ENCODE assay signal across 8 mouse cellular contexts in genomic region chr15:102471295-102471645, GRCm38 (mm10). TPM values are rescaled to one million over a fixed set of nuclear protein-coding genes. Genes with fewer than 3 reads are reported as not detected.
A peak's percentile ranks its signal among the peaks of the same experiment; 100 is the strongest.
DNase-seq lines count a peak whose midpoint lies in the region; ATAC-seq and TF ChIP-seq lines count a peak whose summit lies in the region.

No protein-coding gene starts in this region.

- WGBS in heart, embryonic 12.5 days = 0% methylated on average over 10 of the region's 10 CpGs
- WGBS in heart, postnatal 0 days = 1% methylated on average over 10 of the region's 10 CpGs
- under 1% methylated on average over 10 of the region's 10 CpGs for WGBS in midbrain, embryonic 10.5 days

- H3K36me3 ChIP-seq in heart, embryonic 12.5 days = peaks cover 27% of the 10 kb centered on the region
- H3K36me3 ChIP-seq in heart, postnatal 0 days (replicated peaks; ENCODE audit: control insufficient read depth, insufficient read depth, low read length) = peaks cover 28% of the 10 kb centered on the region
- H3K36me3 ChIP-seq in midbrain, embryonic 10.5 days = peaks cover 44% of the 10 kb centered on the region

- H3K27me3 ChIP-seq in heart, embryonic 12.5 days (replicated peaks) = no peaks in the 10 kb centered on the region
- no peaks in the 10 kb centered on the region for H3K27me3 ChIP-seq in heart, postnatal 0 days (ENCODE audit: control insufficient read depth, insufficient read depth, low read length)
- no peaks in the 10 kb centered on the region for H3K27me3 ChIP-seq in midbrain, embryonic 10.5 days (ENCODE audit: low read depth, poor library complexity, severe bottlenecking)

- intact Hi-C loops in left cerebral cortex, postnatal 36 days (cut with DNase I) = no loop called here

- peak overlapping the region; percentile 98 for H3K9ac ChIP-seq in heart, embryonic 12.5 days
- H3K9ac ChIP-seq in heart, postnatal 0 days (replicated peaks; ENCODE audit: low read depth, low read length) = peak overlapping the region; percentile 93

- H3K4me2 ChIP-seq in heart, embryonic 12.5 days = peak overlapping the region; percentile 62
- H3K4me2 ChIP-seq in heart, postnatal 0 days (ENCODE audit: low read depth, low read length) = peak overlapping the region; percentile 64

- peaks cover 6% of the 10 kb centered on the region; the same call in 1 of the 2 replicates for H3K4me1 ChIP-seq in heart, embryonic 12.5 days (replicated peaks)
- peaks cover 14% of the 10 kb centered on the region for H3K4me1 ChIP-seq in heart, postnatal 0 days (ENCODE audit: control insufficient read depth, insufficient read depth)
- peaks cover 20% of the 10 kb centered on the region for H3K4me1 ChIP-seq in midbrain, embryonic 10.5 days

- peak overlapping the region; percentile 81 for H3K4me3 ChIP-seq in heart, embryonic 12.5 days
- H3K4me3 ChIP-seq in heart, postnatal 0 days (ENCODE audit: low read depth, low read length) = peak overlapping the region; percentile 87
- H3K4me3 ChIP-seq in midbrain, embryonic 10.5 days = peak overlapping the region; percentile 86

- no peaks in the 10 kb centered on the region for H3K9me3 ChIP-seq in heart, embryonic 12.5 days (replicated peaks)
- no peaks in the 10 kb centered on the region for H3K9me3 ChIP-seq in heart, postnatal 0 days (replicated peaks; ENCODE audit: control insufficient read depth, low read length)
- H3K9me3 ChIP-seq in midbrain, embryonic 10.5 days (replicated peaks) = no peaks in the 10 kb centered on the region

- no peak for TF ChIP-seq CTCF in heart, postnatal 0 days (IDR thresholded peaks at IDR 0.05; ENCODE audit: low read depth)

- no peak for TF ChIP-seq EP300 in heart, postnatal 0 days (IDR thresholded peaks at IDR 0.05; ENCODE audit: low read depth)

- no peak for DNase-seq in heart, postnatal 4 days
- peak; percentile 46 for DNase-seq in MEL-GATA-1-ER (ENCODE audit: extremely low read depth, low read depth)
- DNase-seq in heart, postnatal 0 days (ENCODE audit: low spot score) = peak; percentile 74
- no peak for DNase-seq in midbrain, embryonic 10.5 days (ENCODE audit: low spot score)
- DNase-seq in adrenal gland, adult 2 months = no peak
- DNase-seq in left cerebral cortex, adult 9 months (ENCODE audit: low spot score in 2 of 2) = no peak
- DNase-seq in left cerebral cortex, postnatal 36 days (ENCODE audit: low spot score in 2 of 2) = no peak

- H3K27ac ChIP-seq in heart, embryonic 12.5 days (ENCODE audit: poor library complexity, severe bottlenecking) = peak overlapping the region; percentile 99
- peak overlapping the region; percentile 96 for H3K27ac ChIP-seq in heart, postnatal 0 days (ENCODE audit: low read depth)
- H3K27ac ChIP-seq in midbrain, embryonic 10.5 days (replicated peaks) = peak overlapping the region; percentile 99

- ATAC-seq in heart, embryonic 12.5 days (ENCODE audit: insufficient number of reproducible peaks, low FRiP score) = no peak
- ATAC-seq in heart, postnatal 0 days (ENCODE audit: insufficient read depth, low read depth) = 0 out of 2 replicates have a peak, but pooled peaks have one; percentile 3

RNA-seq across cellular contexts. Expression of gene Pcbp2, which starts 0.9 kb away (rescaled TPM):
- polyA plus RNA-seq in heart, embryonic 12.5 days (2016; fragmentation: Nextera tagmentation; extraction: Ambion mirVana) = 134 and 142 TPM in 2 replicates
- total RNA-seq in heart, postnatal 4 days (2021) = 100 to 1,000 TPM; 703 to 721 TPM
- total RNA-seq in heart, postnatal 0 days (2014; rRNA removed; ENCODE audit: low replicate concordance) = 180 and 221 TPM in 2 replicates
- polyA plus RNA-seq in heart, postnatal 0 days (2015; fragmentation: Nextera tagmentation; extraction: Ambion mirVana) = 118 and 121 TPM in 2 replicates
- polyA plus RNA-seq in midbrain, embryonic 10.5 days (2016; fragmentation: Nextera tagmentation; extraction: Ambion mirVana) = 194 and 201 TPM in 2 replicates
- total RNA-seq in adrenal gland, adult 2 months (2021) = 100 to 1,000 TPM; 641 to 760 TPM
- polyA plus RNA-seq in adrenal gland, adult 2 months (2012; rRNA removed) = 388 and 545 TPM in 2 replicates
- 100 to 1,000 TPM; 467 to 505 TPM for total RNA-seq in left cerebral cortex, postnatal 36 days (2021)

RNA-seq across cellular contexts. Expression of gene Prr13, which starts 12.4 kb away (rescaled TPM):
- polyA plus RNA-seq in heart, embryonic 12.5 days (2016; fragmentation: Nextera tagmentation; extraction: Ambion mirVana) = 116 and 119 TPM in 2 replicates
- total RNA-seq in heart, postnatal 4 days (2021) = 10 to 100 TPM; 26.4 to 28.0 TPM
- total RNA-seq in heart, postnatal 0 days (2014; rRNA removed; ENCODE audit: low replicate concordance) = 16.8 and 25.7 TPM in 2 replicates
- 71.4 and 73.4 TPM in 2 replicates for polyA plus RNA-seq in heart, postnatal 0 days (2015; fragmentation: Nextera tagmentation; extraction: Ambion mirVana)
- 75.7 and 82.3 TPM in 2 replicates for polyA plus RNA-seq in midbrain, embryonic 10.5 days (2016; fragmentation: Nextera tagmentation; extraction: Ambion mirVana)
- 100 to 1,000 TPM; 105 to 197 TPM for total RNA-seq in adrenal gland, adult 2 months (2021)
- 213 and 313 TPM in 2 replicates for polyA plus RNA-seq in adrenal gland, adult 2 months (2012; rRNA removed)
- 10 to 100 TPM; 41.4 to 43.2 TPM for total RNA-seq in left cerebral cortex, postnatal 36 days (2021)

RNA-seq across cellular contexts. Expression of gene Amhr2, which starts 26.1 kb away (rescaled TPM):
- polyA plus RNA-seq in heart, embryonic 12.5 days (2016; fragmentation: Nextera tagmentation; extraction: Ambion mirVana) = 0.38 and 0.71 TPM in 2 replicates
- 1 to 10 TPM in 1 of 2 experiments, under 1 TPM in 1; 0.77 to 1.6 TPM for total RNA-seq in heart, postnatal 4 days (2021)
- 0.19 and 0.81 TPM in 2 replicates for total RNA-seq in heart, postnatal 0 days (2014; rRNA removed; ENCODE audit: low replicate concordance)
- polyA plus RNA-seq in heart, postnatal 0 days (2015; fragmentation: Nextera tagmentation; extraction: Ambion mirVana) = 0.75 and 1.9 TPM in 2 replicates
- polyA plus RNA-seq in midbrain, embryonic 10.5 days (2016; fragmentation: Nextera tagmentation; extraction: Ambion mirVana) = 0.10 and 0.50 TPM in 2 replicates
- 1 to 10 TPM; 1.0 to 1.6 TPM for total RNA-seq in adrenal gland, adult 2 months (2021)
- polyA plus RNA-seq in adrenal gland, adult 2 months (2012; rRNA removed) = 1.3 and 2.5 TPM in 2 replicates
- 1 to 10 TPM in 1 of 2 experiments, under 1 TPM in 1; 0.99 to 2.3 TPM for total RNA-seq in left cerebral cortex, postnatal 36 days (2021)

RNA-seq across cellular contexts. Expression of gene Gm10337, which starts 32.3 kb away (rescaled TPM):
- not detected in 2 replicates for polyA plus RNA-seq in heart, embryonic 12.5 days (2016; fragmentation: Nextera tagmentation; extraction: Ambion mirVana)
- 1 to 10 TPM in 1 of 2 experiments, not detected in 1; 7.3 TPM for total RNA-seq in heart, postnatal 4 days (2021)
- total RNA-seq in heart, postnatal 0 days (2014; rRNA removed; ENCODE audit: low replicate concordance) = not detected in 2 replicates
- not detected in 2 replicates for polyA plus RNA-seq in heart, postnatal 0 days (2015; fragmentation: Nextera tagmentation; extraction: Ambion mirVana)
- 3.5 TPM in 1 of 2 replicates, not detected in the other for polyA plus RNA-seq in midbrain, embryonic 10.5 days (2016; fragmentation: Nextera tagmentation; extraction: Ambion mirVana)
- total RNA-seq in adrenal gland, adult 2 months (2021) = not detected
- not detected in 2 replicates for polyA plus RNA-seq in adrenal gland, adult 2 months (2012; rRNA removed)
- not detected for total RNA-seq in left cerebral cortex, postnatal 36 days (2021)

RNA-seq across cellular contexts. Expression of gene Map3k12, which starts 45.6 kb away (rescaled TPM):
- polyA plus RNA-seq in heart, embryonic 12.5 days (2016; fragmentation: Nextera tagmentation; extraction: Ambion mirVana) = 14.7 and 17.3 TPM in 2 replicates
- 1 to 10 TPM; 5.4 to 6.1 TPM for total RNA-seq in heart, postnatal 4 days (2021)
- total RNA-seq in heart, postnatal 0 days (2014; rRNA removed; ENCODE audit: low replicate concordance) = 4.7 and 6.1 TPM in 2 replicates
- polyA plus RNA-seq in heart, postnatal 0 days (2015; fragmentation: Nextera tagmentation; extraction: Ambion mirVana) = 4.1 and 4.6 TPM in 2 replicates
- polyA plus RNA-seq in midbrain, embryonic 10.5 days (2016; fragmentation: Nextera tagmentation; extraction: Ambion mirVana) = 23.4 and 31.8 TPM in 2 replicates
- total RNA-seq in adrenal gland, adult 2 months (2021) = 10 to 100 TPM in 1 of 2 experiments, 1 to 10 TPM in 1; 5.2 to 15.1 TPM
- 10.6 and 12.0 TPM in 2 replicates for polyA plus RNA-seq in adrenal gland, adult 2 months (2012; rRNA removed)
- total RNA-seq in left cerebral cortex, postnatal 36 days (2021) = 10 to 100 TPM; 96.4 to 98.8 TPM

Comparison
In these comparisons a context has a peak if more than half of its experiments do, and no peak if none do; other contexts are left out.
1. DNase-seq: peak in MEL-GATA-1-ER (single experiment) and heart, postnatal 0 days (single experiment); none in heart, postnatal 4 days (single experiment), midbrain, embryonic 10.5 days (single experiment), adrenal gland, adult 2 months (single experiment), left cerebral cortex, adult 9 months (0 of 2) and left cerebral cortex, postnatal 36 days (0 of 2).
2. Peak in every context shown above with its lines, with median percentiles within 50 percentile points of each other: H3K27ac ChIP-seq and H3K4me3 ChIP-seq.